Mouse (Mus musculus) embryo, embryonic 10.5 days (tissue): ENCODE data around the gene Epp13.
"Not testable (repeated sequence)": the region's sequence is repeated elsewhere in the genome, so short reads cannot be mapped to it uniquely, and the experiment has no call there.

ENCODE experiments used
- DNase-seq: peaks from one replicate; pipeline ENCODE4 v3.0.0-alpha.2; 2015; ENCODE audit warnings: low spot score

Epp13 gene

DNA sequence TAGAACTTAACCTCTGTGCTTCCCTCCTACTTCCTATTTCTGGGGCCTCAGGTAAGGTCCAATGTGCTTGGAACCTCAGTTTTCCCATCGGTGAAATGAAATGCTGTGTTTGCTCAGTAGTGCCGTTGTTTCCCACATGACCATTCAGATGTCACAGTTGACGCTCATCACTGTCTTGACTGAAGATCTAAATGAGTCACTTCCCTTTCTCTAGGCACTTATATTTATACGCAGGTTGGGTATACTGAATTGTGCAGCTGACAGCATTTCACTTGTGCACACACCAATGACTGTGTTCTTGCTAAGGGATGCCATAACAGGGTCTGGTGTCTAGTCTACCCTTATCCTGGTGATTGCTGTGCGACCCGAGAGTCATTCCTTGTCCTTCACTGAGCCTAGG, 32.9 kb downstream of the Epp13 start:
- DNase-seq = no peak

DNA sequence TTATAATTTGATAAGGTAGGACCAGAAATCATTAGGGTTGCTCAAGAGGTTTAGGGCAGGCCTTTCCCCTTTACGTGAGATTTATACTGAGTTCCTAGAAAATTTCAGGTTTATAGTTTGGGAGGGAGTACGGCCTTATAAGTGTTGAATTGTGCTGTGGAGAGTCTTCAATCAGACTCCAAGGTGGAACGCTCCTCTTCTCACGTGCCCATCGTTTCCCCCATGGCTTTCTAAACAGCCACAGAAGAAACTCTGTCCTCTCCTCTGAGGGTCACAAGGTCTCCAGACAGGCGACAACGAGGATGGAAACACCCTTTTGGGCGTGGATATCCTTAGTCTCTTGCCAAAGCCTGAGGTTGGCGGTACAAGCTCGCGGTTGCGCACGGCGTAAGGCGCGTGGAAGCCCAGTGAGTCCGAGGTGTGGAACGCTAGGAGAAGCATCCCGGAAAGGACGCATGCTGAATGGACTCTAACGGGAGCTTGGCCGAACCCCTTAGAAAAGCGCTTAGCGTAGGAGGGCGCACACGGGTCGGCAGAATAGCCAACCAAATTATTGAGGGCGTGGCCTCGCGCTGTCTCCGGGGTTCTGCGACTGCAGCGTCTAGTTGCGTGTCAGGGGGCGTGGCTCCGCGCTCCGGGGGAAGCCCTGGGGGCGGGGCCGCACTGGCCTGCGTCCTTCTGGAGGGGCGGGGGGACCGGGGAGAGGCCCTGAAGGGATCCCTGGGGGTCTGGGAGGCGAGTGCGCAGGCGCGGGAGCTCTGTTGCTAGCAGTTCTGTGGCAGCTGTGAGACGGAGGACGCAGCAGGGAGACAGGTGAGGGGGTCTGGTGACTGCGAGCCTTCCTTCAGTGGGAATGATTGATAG, 33.6 kb downstream of the Epp13 start, which contains the start of gene Zfp667:
Zfp667 (plus strand) TSS at position 738 of the 864 bp plus-strand sequence.
- DNase-seq = peak; percentile 98

DNA sequence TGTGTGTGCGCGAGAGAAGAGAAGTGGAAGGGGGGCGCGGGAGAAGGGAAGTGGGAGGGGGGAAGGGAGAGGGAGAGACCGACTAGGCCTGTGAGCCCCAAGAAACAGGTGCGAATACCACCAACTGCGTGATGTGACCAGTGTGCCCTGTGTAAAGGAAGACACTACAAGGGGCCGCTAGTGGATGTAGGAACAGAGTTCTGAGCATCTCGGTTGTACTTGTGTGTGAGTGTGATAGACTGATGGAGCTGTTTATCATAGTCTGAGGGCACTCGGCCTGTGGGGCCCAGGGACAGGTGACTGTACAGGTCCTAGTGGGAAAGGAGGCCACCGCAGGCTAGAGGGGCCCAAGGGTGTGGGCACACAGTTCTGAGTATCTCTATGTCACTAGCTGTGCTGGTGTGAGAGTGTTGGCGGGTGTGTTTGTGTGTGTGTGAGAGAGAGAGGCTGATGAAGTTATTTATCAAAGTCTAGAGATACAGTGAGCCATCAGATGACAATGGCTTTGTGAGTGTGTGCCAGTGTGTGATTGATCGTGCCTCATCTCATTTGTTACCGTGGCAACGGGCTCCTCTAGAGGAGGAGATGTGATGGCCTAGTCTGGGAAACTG, 34.5 kb downstream of the Epp13 start:
- peak; percentile 65 for DNase-seq

DNA sequence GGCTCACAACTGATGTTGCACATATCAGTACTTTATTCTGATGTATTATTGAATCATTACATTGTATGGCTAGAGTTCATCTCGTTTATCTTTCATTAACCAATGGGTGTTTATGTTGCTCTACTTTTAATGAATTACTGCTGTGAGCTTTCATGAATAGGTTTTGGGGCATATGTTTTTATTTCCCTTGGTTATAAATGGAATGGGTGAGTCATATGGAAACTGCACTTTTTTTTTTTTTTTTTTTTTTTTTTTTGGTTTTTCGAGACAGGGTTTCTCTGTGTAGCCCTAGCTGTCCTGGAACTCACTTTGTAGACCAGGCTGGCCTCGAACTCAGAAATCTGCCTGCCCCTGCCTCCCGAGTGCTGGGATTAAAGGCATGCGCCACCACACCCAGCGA, 38.6 kb downstream of the Epp13 start:
- not testable (repeated sequence) for DNase-seq

DNA sequence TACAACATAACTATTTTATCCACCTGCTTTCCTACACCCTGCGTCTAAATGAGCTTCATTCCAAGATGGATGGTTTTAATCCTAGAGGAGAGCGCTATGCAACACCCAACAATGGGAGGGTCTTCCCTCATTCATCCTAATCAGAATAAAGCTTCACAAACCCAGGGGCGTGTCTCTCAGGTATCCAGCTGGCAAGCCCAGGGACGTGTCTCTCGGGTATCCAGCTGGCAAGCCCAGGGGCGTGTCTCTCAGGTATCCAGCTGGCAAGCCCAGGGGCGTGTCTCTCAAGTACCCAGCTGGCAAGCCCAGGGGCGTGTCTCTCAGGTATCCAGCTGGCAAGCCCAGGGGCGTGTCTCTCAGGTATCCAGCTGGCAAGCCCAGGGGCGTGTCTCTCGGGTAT, 48.3 kb downstream of the Epp13 start:
- DNase-seq = not testable (repeated sequence)

DNA sequence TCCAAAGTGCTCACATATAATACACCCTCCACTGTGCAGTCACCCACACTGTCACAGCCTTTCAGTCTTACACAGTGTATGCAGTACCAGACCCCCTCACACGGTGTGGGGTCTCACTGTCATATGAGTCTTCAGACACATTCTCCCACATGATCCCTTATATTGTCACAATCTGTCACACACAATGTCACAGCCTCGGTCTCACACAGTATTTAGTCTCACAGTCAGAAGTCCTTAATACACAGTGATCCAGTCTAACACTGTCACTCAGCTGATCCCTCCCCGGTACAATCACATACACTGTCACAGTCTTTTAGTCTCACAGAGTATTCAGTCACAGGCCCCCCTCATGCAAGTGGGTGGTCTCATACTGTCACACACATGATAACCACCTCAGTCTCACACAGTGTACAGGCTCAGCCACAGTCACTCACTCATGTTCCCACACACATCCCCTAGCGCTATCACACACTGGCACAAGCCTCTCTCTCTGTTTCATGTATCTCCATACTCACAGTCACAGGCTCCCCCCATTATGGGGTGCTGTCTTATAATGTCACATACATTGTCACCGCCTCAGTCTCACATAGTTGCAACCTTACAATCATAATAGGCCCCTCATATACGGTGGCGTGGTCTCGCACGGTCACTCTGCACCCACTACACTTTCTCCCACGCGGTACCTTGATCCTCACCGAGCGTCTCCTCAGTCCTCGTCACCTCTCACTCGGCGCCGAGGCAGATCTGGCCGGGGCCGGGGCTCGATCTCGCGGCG, 78.1 kb downstream of the Epp13 start:
- DNase-seq = peak; percentile 27

DNA sequence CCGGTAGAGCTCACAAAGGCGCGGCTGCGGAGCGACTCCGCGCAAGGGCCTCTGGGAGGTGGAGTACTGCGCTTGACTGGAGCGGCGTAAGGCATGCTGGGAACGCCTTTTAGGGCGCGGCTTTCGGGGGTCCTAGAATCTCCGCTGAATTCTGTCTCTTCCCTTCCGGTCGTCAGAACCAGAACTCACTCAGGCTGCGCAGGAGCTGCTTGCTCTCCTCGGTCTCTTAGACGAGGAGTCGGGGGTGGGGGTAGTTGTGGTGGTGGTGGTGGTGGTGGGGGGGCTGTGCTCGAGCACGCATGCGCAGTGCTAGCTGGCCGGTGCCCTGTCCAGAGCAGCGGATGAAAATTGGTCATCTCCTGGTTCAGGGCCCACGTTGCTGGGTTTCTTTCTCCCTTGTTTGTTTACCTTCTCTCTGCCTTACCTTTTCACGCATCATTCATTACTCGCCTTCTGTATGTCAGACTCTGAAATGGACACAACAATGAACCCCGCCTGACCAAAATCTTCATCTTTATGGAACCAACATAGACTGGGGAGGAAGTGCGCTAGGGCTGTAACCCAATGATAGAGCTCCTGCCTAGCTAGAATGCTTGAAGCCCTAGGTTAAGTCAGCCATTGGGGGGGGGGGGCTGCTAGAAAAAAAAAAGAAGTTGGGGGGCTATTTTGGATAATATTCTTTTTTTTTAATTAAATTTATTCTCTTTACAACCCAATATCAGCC, 78.9 kb downstream of the Epp13 start, which contains the start of gene Zfp583:
Zfp583 (minus strand) TSS at position 53 of the 724 bp plus-strand sequence.
- peak; percentile 92 for DNase-seq
